Mouse (Mus musculus) right cerebral cortex, postnatal 14 days (tissue): Measurements from ENCODE around the gene Mef2c.

Experiments
- DNase-seq: peaks from one replicate; pipeline ENCODE4 v3.0.0; 2022

Mef2c gene

GRCm38 (mm10) chr13:83503919-83504318 lies at the start of gene Mef2c:
TSS of gene Mef2c (plus strand) at chr13:83504034.
- no peak for DNase-seq

GRCm38 (mm10) chr13:83458729-83459128 lies 45.1 kb upstream of the Mef2c start:
- no peak for DNase-seq

- DNase-seq: no peak
Observed at GRCm38 (mm10) chr13:83459600-83459999, 44.2 kb upstream of the Mef2c start.

DNA sequence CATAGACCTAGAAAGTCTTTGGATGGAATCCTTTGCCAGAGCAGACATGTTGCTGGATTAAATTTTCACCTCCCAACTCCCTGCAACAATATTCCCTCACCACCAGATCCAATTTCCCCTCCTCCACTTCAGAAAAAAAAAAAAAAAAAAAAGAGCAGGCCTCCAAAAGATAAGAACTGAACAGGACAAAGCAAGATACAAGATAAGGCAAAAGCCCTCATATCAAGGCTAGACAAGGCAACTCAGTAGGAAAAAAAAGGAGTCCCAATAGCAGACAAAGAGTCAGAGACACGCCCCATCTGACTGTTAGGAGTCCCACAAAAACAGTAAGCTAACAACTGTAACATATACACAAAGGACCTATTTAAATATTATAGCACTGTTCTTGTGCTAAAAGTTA lies 43.2 kb upstream of the Mef2c start:
- DNase-seq: no peak

GRCm38 (mm10) chr13:83461556-83461955 lies 42.3 kb upstream of the Mef2c start:
- no peak for DNase-seq

DNA sequence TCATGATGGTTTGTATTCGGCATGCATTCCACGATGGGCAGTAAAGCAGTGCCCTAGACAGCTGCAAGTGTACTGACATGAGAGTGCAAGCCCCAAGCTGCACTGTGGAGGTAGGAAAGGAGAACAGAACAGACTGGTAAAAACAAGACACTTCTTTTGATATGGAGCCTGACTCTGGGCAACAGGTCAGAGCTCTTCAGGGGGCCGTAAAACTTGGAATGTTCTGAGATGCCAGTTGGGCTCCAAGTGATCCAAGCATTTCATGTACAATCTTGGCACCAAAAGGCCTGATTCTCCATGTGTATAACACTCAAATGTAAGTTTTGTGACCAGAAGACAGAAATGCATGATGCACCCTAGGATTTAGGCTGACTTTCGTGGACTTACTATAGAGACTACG lies 37.1 kb upstream of the Mef2c start:
- DNase-seq: no peak

DNA sequence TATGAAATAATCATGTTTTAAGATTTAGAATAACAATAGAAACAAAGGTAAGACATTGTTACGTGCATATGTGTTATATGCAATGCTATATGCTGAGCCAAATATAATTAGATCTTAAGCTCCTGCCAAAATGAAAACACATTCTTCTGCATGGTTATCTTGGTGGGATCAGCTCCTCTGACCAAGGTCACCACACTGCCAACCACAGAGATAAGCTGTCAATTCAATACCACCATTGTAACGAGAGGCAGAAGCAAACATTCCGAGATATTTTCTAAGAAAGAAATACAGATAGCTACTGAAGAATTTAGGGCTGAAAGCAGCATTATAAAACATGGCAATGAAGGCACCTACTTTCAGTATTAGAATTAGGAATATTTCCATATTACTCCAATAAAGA lies 35.0 kb upstream of the Mef2c start:
- no peak for DNase-seq

- DNase-seq: no peak
Observed at GRCm38 (mm10) chr13:83473755-83474154, 30.1 kb upstream of the Mef2c start.

GRCm38 (mm10) chr13:83480388-83480787 lies 23.4 kb upstream of the Mef2c start:
- DNase-seq: no peak

GRCm38 (mm10) chr13:83481310-83481709 lies 22.5 kb upstream of the Mef2c start:
- no peak for DNase-seq

- DNase-seq: no peak
Observed at GRCm38 (mm10) chr13:83482087-83482486, 21.7 kb upstream of the Mef2c start.

- DNase-seq: no peak
Observed at GRCm38 (mm10) chr13:83484215-83484614, 19.6 kb upstream of the Mef2c start.

DNA sequence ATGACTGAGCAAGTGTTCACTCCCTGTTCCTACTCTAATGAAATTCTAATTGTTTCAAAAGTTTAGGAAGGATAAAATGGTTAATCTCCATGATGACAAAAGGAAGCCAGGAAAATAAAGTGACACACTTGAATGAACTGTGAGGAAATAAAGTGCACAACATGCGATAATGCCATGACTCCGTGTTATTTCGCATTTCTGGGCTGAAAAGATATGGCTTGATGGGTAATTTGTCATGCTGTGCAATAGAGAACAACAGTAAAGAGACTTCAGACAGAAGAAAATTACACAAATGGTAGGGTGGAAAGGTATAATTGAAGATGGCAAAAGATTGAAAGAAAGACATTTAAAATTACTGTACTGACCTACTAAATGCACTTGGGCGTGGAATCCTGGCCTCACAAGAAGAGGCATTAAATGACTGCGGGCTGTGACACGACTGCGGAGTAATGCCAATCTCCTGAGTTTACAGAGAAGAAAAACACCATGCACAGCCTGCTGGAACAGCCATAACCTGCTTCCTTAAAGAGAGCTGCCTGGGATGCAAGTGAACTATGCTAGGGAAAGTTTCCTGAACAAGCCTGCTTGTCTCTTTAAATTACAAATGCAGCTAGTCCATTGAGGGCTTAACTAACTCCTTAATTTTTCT lies 19.0 kb upstream of the Mef2c start:
- DNase-seq: no peak

DNA sequence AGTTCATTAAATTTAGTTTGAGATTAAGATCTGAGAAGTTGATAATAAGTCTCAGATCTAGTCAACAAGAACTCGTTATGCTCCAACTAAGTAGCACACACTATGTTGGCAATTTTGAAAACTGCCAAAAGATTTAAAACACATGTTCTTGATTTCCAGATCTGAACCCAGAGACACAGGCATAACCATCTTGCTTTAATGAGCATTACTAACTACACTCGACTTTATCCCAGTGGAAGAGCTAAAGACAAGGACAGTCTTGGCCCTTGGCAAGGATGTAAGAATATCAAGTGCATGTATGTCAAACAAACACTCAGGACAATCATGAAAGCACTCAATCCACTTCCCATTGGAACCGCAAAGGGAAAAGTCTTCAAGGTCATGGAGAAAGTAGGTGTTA lies 11.8 kb upstream of the Mef2c start:
- no peak for DNase-seq

DNA sequence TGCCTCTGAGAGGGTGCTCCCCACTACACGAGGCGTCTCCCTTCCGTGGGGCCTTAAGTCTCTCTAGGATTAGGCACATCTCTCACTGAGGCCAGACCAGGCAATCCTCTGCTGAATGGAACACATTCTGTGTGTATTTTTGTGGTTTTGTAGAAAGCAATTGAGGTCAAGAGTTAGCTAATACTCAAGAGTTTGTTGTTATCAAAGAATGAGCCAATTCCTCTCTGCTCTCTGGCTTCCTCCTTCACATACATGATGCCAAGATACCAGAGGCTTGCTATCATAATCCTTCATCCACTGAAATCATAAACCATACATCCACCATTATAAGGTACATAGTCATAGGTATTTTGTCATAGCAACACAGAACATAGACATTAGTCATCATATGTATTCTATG lies 6.1 kb upstream of the Mef2c start:
- DNase-seq: no peak

DNA sequence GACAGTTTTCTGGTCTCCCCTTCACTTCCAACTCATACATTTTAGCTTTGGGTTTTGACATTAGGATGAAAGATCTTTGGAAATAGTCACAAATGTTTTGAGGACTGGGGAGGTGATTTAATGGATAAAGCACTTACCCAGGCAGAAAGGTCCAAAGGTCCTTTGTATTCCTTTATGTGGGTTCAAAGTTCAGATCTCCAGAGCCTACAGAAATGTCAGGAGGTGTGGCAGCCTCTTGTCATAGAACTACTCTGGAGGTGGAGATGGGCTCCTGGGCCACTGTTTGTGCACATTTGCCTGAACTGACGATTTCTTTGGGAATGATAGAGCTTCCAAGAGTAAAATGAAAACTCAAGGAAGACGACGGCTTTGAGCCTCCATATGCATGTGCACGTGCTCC lies 4.3 kb upstream of the Mef2c start:
- no peak for DNase-seq

DNA sequence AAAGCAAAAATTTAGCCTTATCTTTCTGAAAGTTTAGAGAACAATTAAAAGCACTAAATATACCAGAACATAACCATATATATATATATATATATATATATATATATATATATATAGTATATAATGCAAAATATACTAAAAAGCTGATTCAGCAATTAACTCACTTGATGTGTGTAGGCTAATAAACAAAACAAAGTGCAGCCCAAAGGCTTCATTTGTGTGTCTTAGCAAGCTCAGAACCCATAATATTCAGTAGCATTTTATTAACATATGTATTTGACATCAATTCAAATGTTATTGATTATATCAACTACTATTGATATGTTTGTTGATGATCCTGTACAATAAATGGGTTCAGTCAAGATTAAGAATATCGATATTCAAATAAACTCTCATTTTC lies 3.9 kb downstream of the Mef2c start:
- DNase-seq: no peak

DNA sequence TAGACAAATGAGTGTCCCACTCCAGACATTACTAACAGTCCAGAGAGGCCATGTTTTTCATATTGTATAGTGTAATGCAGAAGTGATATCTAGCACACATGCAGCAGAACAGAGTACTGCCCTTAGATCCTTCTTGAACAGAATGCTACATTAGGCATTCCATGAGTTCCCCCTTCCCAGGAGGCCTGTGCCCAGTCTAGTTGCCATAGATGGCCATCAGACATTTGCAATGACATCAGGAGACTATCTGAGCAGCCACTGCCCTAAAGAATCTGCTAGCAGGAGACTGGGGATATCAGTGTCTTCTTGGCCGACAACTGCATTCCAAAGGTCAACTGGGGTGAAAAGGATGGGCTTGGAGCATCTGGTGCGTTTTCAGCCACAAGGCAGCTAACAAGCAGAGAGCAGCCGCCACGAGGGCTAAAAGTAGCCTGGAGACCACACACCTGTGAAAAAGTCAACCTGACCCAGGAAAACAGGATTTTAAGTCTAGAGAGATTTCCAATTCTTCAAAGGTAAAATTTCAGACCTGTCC lies 11.2 kb downstream of the Mef2c start:
- no peak for DNase-seq

DNA sequence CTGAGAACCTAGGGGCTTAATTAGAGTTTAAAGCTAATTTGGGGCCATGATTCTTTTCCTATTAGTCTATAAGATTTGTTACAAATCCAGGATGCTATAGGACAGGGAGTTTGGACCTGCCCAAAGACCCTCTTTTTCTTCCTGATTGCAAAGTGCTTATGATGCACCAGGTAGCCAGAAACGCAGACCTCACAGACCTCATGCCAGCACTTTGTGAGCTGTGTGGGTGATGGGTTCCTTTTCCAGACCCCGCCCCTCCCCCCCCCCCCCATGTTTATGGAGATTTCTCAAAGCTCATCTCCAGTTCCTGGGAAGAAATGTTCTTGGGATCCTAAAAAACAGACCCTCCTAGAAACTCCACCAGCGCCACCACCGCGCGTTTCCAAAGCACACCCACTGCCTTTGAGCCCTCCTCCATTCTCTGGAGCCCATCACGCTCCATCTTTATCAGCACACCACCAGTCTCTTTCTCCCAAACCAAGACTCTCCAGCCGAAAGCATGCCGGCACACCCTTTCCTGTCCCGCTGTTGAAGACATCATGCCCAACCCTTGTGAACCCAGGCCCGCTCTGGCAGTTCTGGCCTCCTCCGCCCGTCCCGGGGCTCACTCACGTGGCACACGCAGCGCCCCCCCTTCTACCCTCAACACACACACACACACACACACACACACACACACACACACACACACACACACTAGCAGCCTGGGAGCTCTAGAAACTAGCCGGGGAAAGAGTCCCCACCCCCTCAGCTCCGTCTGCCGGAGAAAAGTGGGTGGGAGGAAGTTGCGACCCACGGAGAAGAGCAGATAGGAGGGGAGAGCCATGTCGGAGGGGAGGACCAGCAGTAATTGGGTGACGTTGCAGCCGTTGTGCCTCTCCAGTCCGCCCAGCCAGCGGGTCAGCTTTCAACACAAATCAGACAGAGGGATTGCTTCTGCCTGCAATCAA lies 14.1 kb downstream of the Mef2c start:
- peak; percentile 63 for DNase-seq

DNA sequence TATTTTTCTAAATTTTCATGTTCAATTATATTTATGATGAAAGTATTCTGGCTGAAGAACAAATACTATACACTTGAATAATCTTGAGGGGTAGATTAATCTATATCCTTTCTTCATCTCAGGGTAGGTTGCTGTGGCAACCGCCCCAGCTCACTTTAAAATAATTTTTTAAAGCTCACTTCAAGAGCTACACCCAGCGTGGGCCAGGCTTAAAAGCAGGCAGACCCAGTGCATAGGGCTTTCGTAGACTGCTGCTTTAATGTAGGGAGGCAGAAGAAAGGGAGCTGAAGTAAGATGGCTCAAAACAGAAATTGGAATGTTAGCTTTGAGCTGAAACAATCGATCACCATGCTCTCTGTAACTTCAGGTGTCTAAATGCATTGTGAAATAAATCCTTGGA lies 17.0 kb downstream of the Mef2c start:
- DNase-seq: peak; percentile 29

- DNase-seq: peak; percentile 54
Observed at GRCm38 (mm10) chr13:83523232-83523969, 19.6 kb downstream of the Mef2c start.

DNA sequence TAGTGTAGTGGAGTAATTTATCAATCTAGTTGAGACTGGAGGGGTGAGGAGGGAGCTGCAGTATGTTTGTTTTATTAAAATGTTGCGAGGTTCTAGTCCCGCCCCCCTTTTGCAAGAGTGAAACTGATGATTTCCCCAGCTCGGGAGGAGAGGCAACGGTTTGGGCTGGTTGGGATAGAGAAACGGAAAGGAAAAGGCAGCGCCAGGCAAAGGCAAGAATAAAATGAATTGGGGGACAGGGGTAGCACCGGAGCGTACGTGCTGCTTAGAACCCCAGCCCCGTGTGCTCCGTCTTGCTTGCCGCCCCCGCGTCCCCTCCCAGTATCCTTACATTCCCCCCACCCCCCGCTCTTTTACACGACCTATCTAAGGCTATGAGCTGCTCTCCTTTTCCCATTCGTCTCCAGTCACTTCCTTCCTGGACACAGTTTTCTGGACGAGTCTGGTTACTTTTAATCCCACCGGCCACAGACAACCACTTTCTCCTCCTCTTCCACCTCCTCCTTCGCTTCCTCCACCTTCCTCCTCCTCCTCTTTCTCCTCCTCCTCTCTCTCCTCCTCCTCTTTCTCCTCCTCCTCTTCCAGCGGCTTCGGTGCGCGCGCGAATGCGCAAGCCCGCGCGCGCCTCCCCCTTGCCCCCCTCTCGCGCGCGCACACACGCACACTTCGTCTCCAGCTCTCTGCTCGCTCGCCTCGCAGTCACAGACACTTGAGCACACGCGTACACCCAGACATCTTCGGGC lies 20.5 kb downstream of the Mef2c start:
- peak; percentile 78 for DNase-seq
